Mouse (Mus musculus) olfactory bulb, adult 2 months (tissue): ENCODE results near the gene Olfr643.

Source experiments
- CTCF ChIP-seq: fragments of 200-500 bp; IDR thresholded peaks from 2 replicates; pipeline ENCODE4 v1.5.1; 2012; ENCODE audit warnings: low read depth, mild to moderate bottlenecking, low read length, moderate library complexity; ENCODE audit not compliant: insufficient read depth
- POLR2A ChIP-seq: fragments of 200-500 bp; IDR thresholded peaks from 2 replicates; pipeline ENCODE4 v1.6.1; 2012; ENCODE audit warnings: mild to moderate bottlenecking, low read depth, low read length, moderate library complexity; ENCODE audit not compliant: insufficient read depth

DNA sequence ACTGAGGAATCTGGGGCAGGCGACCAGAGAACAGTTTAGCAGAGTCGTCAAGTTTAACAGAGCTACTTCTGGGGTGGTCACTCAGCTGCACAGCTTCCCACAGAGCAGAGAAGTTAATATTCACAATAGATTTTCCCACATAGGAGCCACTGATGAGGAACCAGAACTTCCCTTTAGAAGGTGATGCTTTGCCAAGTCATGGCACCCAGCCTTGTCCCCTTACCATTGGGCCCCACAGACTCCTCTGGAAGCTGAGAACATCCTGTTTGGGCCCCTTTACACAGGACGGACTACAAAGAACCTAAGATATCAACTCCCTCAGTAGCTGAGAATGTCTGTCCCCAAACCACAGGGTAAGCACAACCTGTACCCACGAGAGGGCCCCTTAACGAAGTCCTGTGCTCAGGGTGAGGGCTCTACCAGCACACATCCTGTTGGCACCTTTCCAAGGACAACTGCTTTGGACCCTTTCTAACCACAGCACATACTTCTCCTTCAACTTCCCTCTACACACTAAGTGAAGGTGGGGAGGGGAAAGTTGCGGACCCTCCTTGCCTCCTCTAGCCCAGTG, 32.5 kb upstream of the Olfr643 start:
- TF ChIP-seq CTCF: no peak
- no peak for TF ChIP-seq POLR2A
